ENCODE assay signal across 9 mouse cellular contexts in genomic region chr15:26308629-26309230, GRCm38 (mm10). TPM values are rescaled to one million over a fixed set of nuclear protein-coding genes. Genes with fewer than 3 reads are reported as not detected.
DNase-seq lines count a peak whose midpoint lies in the region; ATAC-seq and TF ChIP-seq lines count a peak whose summit lies in the region.
"Had no signal": no experiment of that assay in that cellular context is flagged by ENCODE, and none has a peak within 500 bp of the region (broad histone marks: within the 10 kb centered on the region; RNA-seq: fewer than 3 reads in every experiment).

Gene March11, plus strand, starts transcription at chr15:26309048.

- no peaks in the 10 kb centered on the region for H3K4me1 ChIP-seq in kidney, embryonic 14.5 days (ENCODE audit: control insufficient read depth, insufficient read depth, low read length)
- H3K4me1 ChIP-seq in forebrain, embryonic 10.5 days = peaks cover 19% of the 10 kb centered on the region
- H3K4me1 ChIP-seq in hindbrain, embryonic 15.5 days (replicated peaks) = peaks cover 15% of the 10 kb centered on the region
- H3K4me1 ChIP-seq in limb, embryonic 10.5 days = peaks cover 17% of the 10 kb centered on the region
- H3K4me1 ChIP-seq in neural tube, embryonic 15.5 days = peaks cover 11% of the 10 kb centered on the region

- peak; percentile 90 for TF ChIP-seq POLR2A in brain, embryonic 14.5 days (IDR thresholded peaks at IDR 0.05; ENCODE audit: borderline replicate concordance, extremely low read depth, insufficient read depth, insufficient read length, poor library complexity, severe bottlenecking)

- no peaks in the 10 kb centered on the region for H3K9me3 ChIP-seq in kidney, embryonic 14.5 days (ENCODE audit: control insufficient read depth, low read length)
- no peaks in the 10 kb centered on the region for H3K9me3 ChIP-seq in forebrain, embryonic 10.5 days
- H3K9me3 ChIP-seq in hindbrain, embryonic 15.5 days = no peaks in the 10 kb centered on the region
- no peaks in the 10 kb centered on the region for H3K9me3 ChIP-seq in limb, embryonic 10.5 days (replicated peaks)
- H3K9me3 ChIP-seq in neural tube, embryonic 15.5 days (replicated peaks) = no peaks in the 10 kb centered on the region

- ATAC-seq in kidney, embryonic 14.5 days (ENCODE audit: low FRiP score, low TSS enrichment) = peak; percentile 88
- ATAC-seq in hindbrain, embryonic 15.5 days (ENCODE audit: low FRiP score, low read depth) = peak; percentile 96
- peak; percentile 95 for ATAC-seq in neural tube, embryonic 15.5 days (ENCODE audit: low FRiP score)

- H3K4me2 ChIP-seq in kidney, embryonic 14.5 days (replicated peaks; ENCODE audit: low read depth, low read length) = peak within 1 kb of the TSS; percentile 99
- peak within 1 kb of the TSS; percentile 93 for H3K4me2 ChIP-seq in hindbrain, embryonic 15.5 days
- peak within 1 kb of the TSS; percentile 78 for H3K4me2 ChIP-seq in neural tube, embryonic 15.5 days

- peak within 1 kb of the TSS; percentile 28; the same call in 1 of the 2 replicates for H3K9ac ChIP-seq in kidney, embryonic 14.5 days (ENCODE audit: low read depth, low read length)
- H3K9ac ChIP-seq in hindbrain, embryonic 15.5 days = peak within 1 kb of the TSS; percentile 88
- peak within 1 kb of the TSS; percentile 67 for H3K9ac ChIP-seq in neural tube, embryonic 15.5 days (replicated peaks)

- TF ChIP-seq CTCF in brain, embryonic 14.5 days (IDR thresholded peaks at IDR 0.05; ENCODE audit: borderline replicate concordance, extremely low read depth, insufficient read depth, insufficient read length) = no peak

- peaks cover 10% of the 10 kb centered on the region; the same call in 1 of the 2 replicates for H3K27me3 ChIP-seq in kidney, embryonic 14.5 days (ENCODE audit: control insufficient read depth, insufficient read depth, low read length)
- peaks cover 32% of the 10 kb centered on the region for H3K27me3 ChIP-seq in forebrain, embryonic 10.5 days (ENCODE audit: poor library complexity, severe bottlenecking)
- H3K27me3 ChIP-seq in hindbrain, embryonic 15.5 days = no peaks in the 10 kb centered on the region
- H3K27me3 ChIP-seq in limb, embryonic 10.5 days (ENCODE audit: low read depth, poor library complexity, severe bottlenecking) = peaks cover 36% of the 10 kb centered on the region
- H3K27me3 ChIP-seq in neural tube, embryonic 15.5 days (replicated peaks) = no peaks in the 10 kb centered on the region

- H3K4me3 ChIP-seq in kidney, embryonic 14.5 days (ENCODE audit: low read length) = peak within 1 kb of the TSS; percentile 62
- peak within 1 kb of the TSS; percentile 75 for H3K4me3 ChIP-seq in forebrain, embryonic 10.5 days
- peak within 1 kb of the TSS; percentile 88 for H3K4me3 ChIP-seq in hindbrain, embryonic 15.5 days
- peak within 1 kb of the TSS; percentile 73 for H3K4me3 ChIP-seq in limb, embryonic 10.5 days
- peak within 1 kb of the TSS; percentile 73 for H3K4me3 ChIP-seq in neural tube, embryonic 15.5 days (replicated peaks)

- WGBS in kidney, embryonic 14.5 days = 2% methylated on average over 45 of the region's 56 CpGs
- WGBS in forebrain, embryonic 10.5 days = under 1% methylated on average over 56 of the region's 56 CpGs
- under 1% methylated on average over 53 of the region's 56 CpGs for WGBS in hindbrain, embryonic 15.5 days
- WGBS in limb, embryonic 10.5 days = 1% methylated on average over 50 of the region's 56 CpGs
- under 1% methylated on average over 54 of the region's 56 CpGs for WGBS in neural tube, embryonic 15.5 days

- H3K36me3 ChIP-seq in kidney, embryonic 14.5 days (ENCODE audit: control insufficient read depth, insufficient read depth, low read length) = no peaks in the 10 kb centered on the region
- no peaks in the 10 kb centered on the region for H3K36me3 ChIP-seq in forebrain, embryonic 10.5 days (replicated peaks)
- H3K36me3 ChIP-seq in hindbrain, embryonic 15.5 days = no peaks in the 10 kb centered on the region
- no peaks in the 10 kb centered on the region for H3K36me3 ChIP-seq in limb, embryonic 10.5 days
- H3K36me3 ChIP-seq in neural tube, embryonic 15.5 days = no peaks in the 10 kb centered on the region
- H3K36me3 ChIP-seq: G1E had no signal

- no peak within 1 kb of the TSS for H3K27ac ChIP-seq in kidney, embryonic 14.5 days (ENCODE audit: low read depth, low read length)
- H3K27ac ChIP-seq in forebrain, embryonic 10.5 days = peak within 1 kb of the TSS; percentile 77
- peak within 1 kb of the TSS; percentile 94 for H3K27ac ChIP-seq in hindbrain, embryonic 15.5 days (replicated peaks)
- H3K27ac ChIP-seq in limb, embryonic 10.5 days = no peak within 1 kb of the TSS; the same call in 1 of the 2 replicates
- H3K27ac ChIP-seq in neural tube, embryonic 15.5 days (replicated peaks) = peak within 1 kb of the TSS; percentile 93

- no peak for DNase-seq in kidney, adult 8-10 months
- DNase-seq in brain, embryonic 14.5 days (ENCODE audit: low read depth) = peak; percentile 93
- peak; percentile 66 for DNase-seq in forebrain, embryonic 10.5 days (ENCODE audit: extremely low spot score, low spot score)
- DNase-seq in limb, embryonic 10.5 days (ENCODE audit: low spot score) = peak; percentile 61
- no peak for DNase-seq in c-Kit-positive CD71-positive TER-119-positive erythroid progenitor cells, embryonic 14.5 days (ENCODE audit: low spot score)

RNA-seq across cellular contexts. Expression of gene March11, which starts in this region (rescaled TPM):
- 1.1 and 1.3 TPM in 2 replicates for polyA plus RNA-seq in kidney, embryonic 14.5 days (2014; fragmentation: Nextera tagmentation; extraction: Ambion mirVana)
- polyA plus RNA-seq in brain, embryonic 14.5 days (2012; rRNA removed) = 6.4 and 10.5 TPM in 2 replicates
- polyA plus RNA-seq in forebrain, embryonic 10.5 days (2016; fragmentation: Nextera tagmentation; extraction: Ambion mirVana) = 0.35 and 0.41 TPM in 2 replicates
- 9.7 and 14.7 TPM in 2 replicates for polyA plus RNA-seq in hindbrain, embryonic 15.5 days (2015; fragmentation: Nextera tagmentation; extraction: Ambion mirVana)
- 0.24 and 0.30 TPM in 2 replicates for polyA plus RNA-seq in limb, embryonic 10.5 days (2016; fragmentation: Nextera tagmentation; extraction: Ambion mirVana)
- 10.0 and 12.9 TPM in 2 replicates for polyA plus RNA-seq in neural tube, embryonic 15.5 days (2015; fragmentation: Nextera tagmentation; extraction: Ambion mirVana)
- polyA plus RNA-seq: G1E had no signal

Comparison
In these comparisons a context has a peak if more than half of its experiments do, and no peak if none do; other contexts are left out.
1. Peak in DNase-seq, H3K4me3 ChIP-seq and H3K27ac ChIP-seq in forebrain, embryonic 10.5 days; RNA of the gene not detected or under 1 TPM.
2. Peak in DNase-seq and H3K4me3 ChIP-seq in limb, embryonic 10.5 days; RNA of the gene not detected or under 1 TPM.
3. H3K27ac ChIP-seq: peak in hindbrain, embryonic 15.5 days (single experiment) and neural tube, embryonic 15.5 days (single experiment); none in kidney, embryonic 14.5 days (single experiment) and limb, embryonic 10.5 days (single experiment).
4. H3K9ac ChIP-seq: peak in every context shown above with its lines; median percentile 88 in hindbrain, embryonic 15.5 days; 67 in neural tube, embryonic 15.5 days; 28 in kidney, embryonic 14.5 days.
5. Peak in every context shown above with its lines, with median percentiles within 50 percentile points of each other: ATAC-seq, H3K4me2 ChIP-seq and H3K4me3 ChIP-seq.